Mouse (Mus musculus): ENCODE data around the gene Rcl1. TPM values are rescaled to one million over a fixed set of nuclear protein-coding genes. Genes with fewer than 3 reads are reported as not detected.

Rcl1 gene
- polyA plus RNA-seq, 1 experiment from 2014 or later: 83.7 TPM

MicroRNAs encoded within 50 kb of the gene (microRNA counts, 519-probe panel; counts per million panel counts)
- 4,087 counts per million, percentile 78 among the panel's probes with 10 or more counts for microRNA mmu-miR-101b

Small RNAs within 50 kb of the gene (microRNA-seq; reads per million reads assigned to microRNA genes)
- 5,532 reads per million, percentile 89 among the genes with 10 or more reads in this experiment for gene Mir101b

Other genes starting within 250 kb of the Rcl1 start
- 2.7 and 3.1 TPM in 2 replicates for gene Plpp6, start 137.4 kb upstream of the Rcl1 start, polyA plus RNA-seq (2016; fragmentation: Nextera tagmentation; extraction: Ambion mirVana)
- 0.85 and 1.0 TPM in 2 replicates for gene 4430402I18Rik, start 133.6 kb upstream of the Rcl1 start, polyA plus RNA-seq (2016; fragmentation: Nextera tagmentation; extraction: Ambion mirVana)
- gene Cdc37l1, start 111.0 kb upstream of the Rcl1 start, polyA plus RNA-seq (2016; fragmentation: Nextera tagmentation; extraction: Ambion mirVana): 17.8 and 18.1 TPM in 2 replicates
- gene Ak3, start 53.4 kb upstream of the Rcl1 start, polyA plus RNA-seq (2016; fragmentation: Nextera tagmentation; extraction: Ambion mirVana): 56.9 and 59.3 TPM in 2 replicates
- gene Jak2, start 150.5 kb downstream of the Rcl1 start, polyA plus RNA-seq (2016; fragmentation: Nextera tagmentation; extraction: Ambion mirVana): 21.1 and 22.4 TPM in 2 replicates
- 0.85 and 0.89 TPM in 2 replicates for gene Insl6, start 224.0 kb downstream of the Rcl1 start, polyA plus RNA-seq (2016; fragmentation: Nextera tagmentation; extraction: Ambion mirVana)
- gene Rln1, start 233.3 kb downstream of the Rcl1 start, polyA plus RNA-seq (2016; fragmentation: Nextera tagmentation; extraction: Ambion mirVana): 0.12 TPM in 1 of 2 replicates, not detected in the other

Data from liver, embryonic 12.5 days (tissue).